Mouse (Mus musculus) spleen, adult 2 months (tissue): ENCODE data around the gene Kdm6a.

Experiments
- CTCF ChIP-seq: fragments of 200-500 bp; IDR thresholded peaks from 2 replicates; pipeline ENCODE4 v1.5.1; 2011; ENCODE audit warnings: mild to moderate bottlenecking, inconsistent platforms; ENCODE audit not compliant: insufficient read depth, insufficient read length, insufficient replicate concordance; ENCODE audit errors: extremely low read depth
- POLR2A ChIP-seq: fragments of 200-500 bp; IDR thresholded peaks from 2 replicates; pipeline ENCODE4 v1.6.1; 2011; ENCODE audit warnings: low read depth, low read length, inconsistent platforms

DNA sequence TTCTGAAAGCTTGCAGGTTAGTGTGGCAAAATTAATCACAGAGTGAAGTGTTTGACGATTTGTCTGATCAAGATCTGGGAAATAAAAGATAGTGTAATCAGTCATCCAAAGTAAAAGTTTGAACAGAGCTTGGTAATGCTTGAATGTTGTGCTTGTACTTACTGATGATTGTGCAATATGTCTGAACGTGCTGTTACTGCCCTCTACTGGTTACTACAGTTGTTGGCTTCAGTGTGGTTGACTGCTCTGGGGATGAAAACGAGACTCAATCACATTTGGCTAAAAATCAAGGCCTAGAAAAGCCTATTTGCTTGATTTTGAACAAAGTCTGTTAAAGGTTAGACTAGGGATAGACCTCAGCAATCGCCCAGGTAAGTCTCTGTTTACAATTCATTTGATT lies 92.4 kb downstream of the Kdm6a start:
- TF ChIP-seq CTCF: peak; percentile 26; the same call in 1 of the 2 replicates
- no peak for TF ChIP-seq POLR2A
